In genomic region chr4:13264982-13265732, GRCm38 (mm10) we compare ENCODE assay signal across 11 mouse cellular contexts.
DNase-seq lines count a peak whose midpoint lies in the region; ATAC-seq lines count a peak whose summit lies in the region.
"Had no signal": no experiment of that assay in that cellular context is flagged by ENCODE, and none has a peak within 500 bp of the region (broad histone marks: within the 10 kb centered on the region; RNA-seq: fewer than 3 reads in every experiment).

No protein-coding gene starts in this region.

- WGBS in liver, embryonic 11.5 days: 35% methylated on average over 5 of the region's 5 CpGs
- 31% methylated on average over 5 of the region's 5 CpGs for WGBS in liver, embryonic 12.5 days (ENCODE audit: insufficient replicate concordance)
- 7% methylated on average over 5 of the region's 5 CpGs for WGBS in heart, embryonic 15.5 days

- H3K27me3 ChIP-seq in liver, embryonic 11.5 days (replicated peaks; ENCODE audit: control insufficient read depth, insufficient read depth, low read length): no peaks in the 10 kb centered on the region
- no peaks in the 10 kb centered on the region for H3K27me3 ChIP-seq in liver, embryonic 12.5 days (replicated peaks)
- H3K27me3 ChIP-seq in heart, embryonic 15.5 days: no peaks in the 10 kb centered on the region

- ATAC-seq in liver, embryonic 11.5 days (replicated peaks; ENCODE audit: low FRiP score): peak; percentile 65; the same call in 1 of the 2 replicates
- ATAC-seq in liver, embryonic 12.5 days: no peak
- peak; percentile 97 for ATAC-seq in heart, embryonic 15.5 days (replicated peaks; ENCODE audit: insufficient number of reproducible peaks, insufficient read depth, low FRiP score, low read depth)
- ATAC-seq in activated CD4-positive, CD25-positive, alpha-beta regulatory T cell, adult 4 months: no peak

- H3K4me3 ChIP-seq in liver, embryonic 11.5 days (ENCODE audit: low read depth, low read length): no peak overlapping the region
- no peak overlapping the region for H3K4me3 ChIP-seq in liver, embryonic 12.5 days
- no peak overlapping the region for H3K4me3 ChIP-seq in heart, embryonic 15.5 days

- no peak overlapping the region for H3K4me2 ChIP-seq in liver, embryonic 11.5 days
- H3K4me2 ChIP-seq in liver, embryonic 12.5 days: no peak overlapping the region
- peak overlapping the region; percentile 29; the same call in 1 of the 2 replicates for H3K4me2 ChIP-seq in heart, embryonic 15.5 days

- no peak overlapping the region for H3K9ac ChIP-seq in liver, embryonic 11.5 days (ENCODE audit: low read depth, low read length)
- no peak overlapping the region for H3K9ac ChIP-seq in liver, embryonic 12.5 days
- H3K9ac ChIP-seq in heart, embryonic 15.5 days: no peak overlapping the region

- H3K36me3 ChIP-seq in liver, embryonic 11.5 days (ENCODE audit: control insufficient read depth, insufficient read depth, low read length): no peaks in the 10 kb centered on the region
- no peaks in the 10 kb centered on the region for H3K36me3 ChIP-seq in liver, embryonic 12.5 days
- no peaks in the 10 kb centered on the region for H3K36me3 ChIP-seq in heart, embryonic 15.5 days

- no peak overlapping the region for H3K27ac ChIP-seq in liver, embryonic 11.5 days (ENCODE audit: low read depth, low read length)
- no peak overlapping the region for H3K27ac ChIP-seq in liver, embryonic 12.5 days
- H3K27ac ChIP-seq in heart, embryonic 15.5 days: peak overlapping the region; percentile 81

- H3K9me3 ChIP-seq in liver, embryonic 11.5 days (ENCODE audit: control insufficient read depth, low read length): no peaks in the 10 kb centered on the region
- H3K9me3 ChIP-seq in liver, embryonic 12.5 days (replicated peaks): no peaks in the 10 kb centered on the region
- H3K9me3 ChIP-seq in heart, embryonic 15.5 days (replicated peaks): no peaks in the 10 kb centered on the region

- no peak for DNase-seq in liver, embryonic 11.5 days (ENCODE audit: low spot score)
- peak; percentile 34 for DNase-seq in embryo, embryonic 11.5 days (ENCODE audit: low read depth, low spot score)
- DNase-seq in lung, postnatal 36 days: peak; percentile 14
- no peak for DNase-seq in right cerebral cortex, postnatal 10 days (ENCODE audit: low spot score in 2 of 2)
- no peak for DNase-seq in T-cell, adult 2 months (ENCODE audit: low spot score)
- DNase-seq: cerebellum, adult 11-12 months; right cerebral cortex, postnatal 14 days; thymus, adult 18-20 months had no signal

- H3K4me1 ChIP-seq in liver, embryonic 11.5 days (replicated peaks; ENCODE audit: control insufficient read depth, insufficient read depth, low read length): no peaks in the 10 kb centered on the region
- no peaks in the 10 kb centered on the region for H3K4me1 ChIP-seq in liver, embryonic 12.5 days
- H3K4me1 ChIP-seq in heart, embryonic 15.5 days (replicated peaks): peaks cover 32% of the 10 kb centered on the region

Comparison
In these comparisons a context has a peak if more than half of its experiments do, and no peak if none do; other contexts are left out.
1. ATAC-seq: peak in liver, embryonic 11.5 days (single experiment) and heart, embryonic 15.5 days (single experiment); none in liver, embryonic 12.5 days (single experiment) and activated CD4-positive, CD25-positive, alpha-beta regulatory T cell, adult 4 months (single experiment).
2. DNase-seq: peak in embryo, embryonic 11.5 days (single experiment) and lung, postnatal 36 days (single experiment); none in liver, embryonic 11.5 days (single experiment), right cerebral cortex, postnatal 10 days (0 of 2) and T-cell, adult 2 months (single experiment).